Mouse (Mus musculus): ENCODE measurements at regions not wholly inside any gene's neighbourhood (a gene's known extent, or its start where the extent isn't known, plus 50 kb on each side); places are given as distances from the start of the nearest gene placed in this dataset.

GRCm38 (mm10) chr19:18200105-18200782 is 362.8 kb upstream of the Pcsk5 start:
- DNase-seq (ENCODE audit: low spot score in 2 of 2) = no peak
- intact Hi-C loops (cut with DNase I) = no loop called here

- intact Hi-C loops (cut with DNase I) = loop anchor here (5.0 to 10.0 kb wide), 3 partner anchors 167 to 276 kb away; no protein-coding TSS in a partner anchor
- DNase-seq (ENCODE audit: low spot score in 2 of 2) = no peak
These were observed 351.8 kb upstream of the Pcsk5 start for GRCm38 (mm10) chr19:18189102-18189742.

- intact Hi-C loops (cut with DNase I) = loop anchor here (5.0 to 10.0 kb wide), 3 partner anchors 166 to 277 kb away; no protein-coding TSS in a partner anchor
- DNase-seq (ENCODE audit: low spot score in 2 of 2) = peak; percentile 11 to 65
These were observed 350.9 kb upstream of the Pcsk5 start for GRCm38 (mm10) chr19:18188122-18188866.

GRCm38 (mm10) chr19:18185767-18186554 is 348.5 kb upstream of the Pcsk5 start:
- intact Hi-C loops (cut with DNase I) = loop anchor here (5.0 to 10.0 kb wide), 3 partner anchors 164 to 279 kb away; no protein-coding TSS in a partner anchor
- DNase-seq (ENCODE audit: low spot score in 2 of 2) = no peak

- intact Hi-C loops (cut with DNase I) = loop anchor here (5.0 to 10.0 kb wide), 3 partner anchors 163 to 280 kb away; no protein-coding TSS in a partner anchor
- no peak for DNase-seq (ENCODE audit: low spot score in 2 of 2)
These were observed 347.8 kb upstream of the Pcsk5 start for GRCm38 (mm10) chr19:18185211-18185610.

GRCm38 (mm10) chr19:18176200-18176599 is 338.8 kb upstream of the Pcsk5 start:
- DNase-seq (ENCODE audit: low spot score in 2 of 2) = no peak
- intact Hi-C loops (cut with DNase I) = no loop called here

- intact Hi-C loops (cut with DNase I) = no loop called here
- no peak for DNase-seq (ENCODE audit: low spot score in 2 of 2)
These were observed 309.1 kb upstream of the Pcsk5 start for GRCm38 (mm10) chr19:18146494-18146893.

GRCm38 (mm10) chr19:18130936-18131335 is 293.5 kb upstream of the Pcsk5 start:
- intact Hi-C loops (cut with DNase I) = no loop called here
- no peak for DNase-seq (ENCODE audit: low spot score in 2 of 2)

GRCm38 (mm10) chr19:18128786-18129185 is 291.4 kb upstream of the Pcsk5 start:
- no peak for DNase-seq (ENCODE audit: low spot score in 2 of 2)
- intact Hi-C loops (cut with DNase I) = no loop called here

- intact Hi-C loops (cut with DNase I) = no loop called here
- DNase-seq (ENCODE audit: low spot score in 2 of 2) = no peak
These were observed 268.8 kb upstream of the Pcsk5 start for GRCm38 (mm10) chr19:18106236-18106635.

GRCm38 (mm10) chr19:18104590-18104989 is 267.2 kb upstream of the Pcsk5 start:
- no peak for DNase-seq (ENCODE audit: low spot score in 2 of 2)

GRCm38 (mm10) chr19:18101423-18102341 is 264.2 kb upstream of the Pcsk5 start:
- no peak for DNase-seq (ENCODE audit: low spot score in 2 of 2)
- intact Hi-C loops (cut with DNase I) = no loop called here

More at GRCm38 (mm10) chr19:18104590-18104989, 267.2 kb upstream of the Pcsk5 start:
- intact Hi-C loops (cut with DNase I) = no loop called here

- no peak for DNase-seq (ENCODE audit: low spot score in 2 of 2)
- intact Hi-C loops (cut with DNase I) = no loop called here
These were observed 245.9 kb upstream of the Pcsk5 start for GRCm38 (mm10) chr19:18083312-18083711.

GRCm38 (mm10) chr19:18068919-18069318 is 231.5 kb upstream of the Pcsk5 start:
- intact Hi-C loops (cut with DNase I) = no loop called here
- no peak for DNase-seq (ENCODE audit: low spot score in 2 of 2)

- intact Hi-C loops (cut with DNase I) = no loop called here
- no peak for DNase-seq (ENCODE audit: low spot score in 2 of 2)
These were observed 230.5 kb upstream of the Pcsk5 start for GRCm38 (mm10) chr19:18067855-18068494.

- no peak for DNase-seq (ENCODE audit: low spot score in 2 of 2)
- intact Hi-C loops (cut with DNase I) = no loop called here
These were observed 219.9 kb upstream of the Pcsk5 start for GRCm38 (mm10) chr19:18057256-18057890.

GRCm38 (mm10) chr19:18056414-18057254 is 219.2 kb upstream of the Pcsk5 start:
- no peak for DNase-seq (ENCODE audit: low spot score in 2 of 2)
- intact Hi-C loops (cut with DNase I) = no loop called here

All from left cerebral cortex, postnatal 25 days (tissue).